Mouse (Mus musculus) urinary bladder, adult 2 months (tissue): Measurements from ENCODE around the gene Gm2431. TPM values are rescaled to one million over a fixed set of nuclear protein-coding genes. Genes with fewer than 3 reads are reported as not detected.
"Not testable (repeated sequence)": the region's sequence is repeated elsewhere in the genome, so short reads cannot be mapped to it uniquely, and the experiment has no call there.

Experiments
- DNase-seq: peaks from one replicate; pipeline ENCODE4 v3.0.0; 2022; ENCODE audit warnings: low spot score
- polyA plus RNA-seq: library from polyadenylated mRNA; depleted of rRNA; stranded (reverse); fragments of >200 nt; gene quantifications from 2 replicates; pipeline ENCODE4 v1.2.3, GENCODE M21; 2012; rRNA removed

Gm2431 gene
- polyA plus RNA-seq, result not detected in 2 replicates

DNA sequence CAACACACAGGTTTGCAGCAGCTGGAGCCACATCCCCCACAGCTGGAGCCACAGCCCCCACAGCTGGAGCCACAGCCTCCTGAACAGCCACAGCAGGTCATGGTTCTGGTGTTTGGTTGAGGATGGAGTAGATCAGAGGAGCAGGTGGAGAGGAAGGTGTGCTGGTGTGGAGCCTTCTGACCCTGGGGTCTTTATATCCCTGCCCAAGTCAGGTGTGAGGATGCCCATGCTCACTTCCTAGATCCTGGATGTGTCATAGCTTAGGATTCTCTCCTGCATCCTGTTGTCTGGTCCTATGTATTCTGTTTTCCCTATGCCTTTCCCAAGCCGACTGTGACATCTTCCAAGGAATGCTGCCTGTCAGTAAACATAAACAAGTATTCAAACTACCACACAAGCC lies at the start of gene Gm2431:
Gene Gm2431, minus strand, starts transcription at position 101 of the 400 bp plus-strand sequence.
- not testable (repeated sequence) for DNase-seq

DNA sequence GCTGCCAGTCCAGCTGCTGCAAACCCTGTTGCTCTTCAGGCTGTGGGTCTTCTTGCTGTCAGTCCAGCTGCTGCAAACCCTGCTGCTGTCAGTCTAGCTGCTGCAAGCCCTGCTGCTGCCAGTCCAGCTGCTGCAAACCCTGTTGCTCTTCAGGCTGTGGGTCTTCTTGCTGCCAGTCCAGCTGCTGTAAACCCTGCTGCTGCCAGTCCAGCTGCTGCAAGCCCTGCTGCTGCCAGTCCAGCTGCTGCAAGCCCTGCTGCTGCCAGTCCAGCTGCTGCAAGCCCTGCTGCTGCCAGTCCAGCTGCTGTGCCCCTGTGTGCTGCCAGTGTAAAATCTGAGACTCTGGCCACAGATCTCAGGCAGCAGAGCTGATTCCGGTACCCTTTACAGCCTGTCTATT lies 45.8 kb upstream of the Gm2431 start:
- DNase-seq, result not testable (repeated sequence)

DNA sequence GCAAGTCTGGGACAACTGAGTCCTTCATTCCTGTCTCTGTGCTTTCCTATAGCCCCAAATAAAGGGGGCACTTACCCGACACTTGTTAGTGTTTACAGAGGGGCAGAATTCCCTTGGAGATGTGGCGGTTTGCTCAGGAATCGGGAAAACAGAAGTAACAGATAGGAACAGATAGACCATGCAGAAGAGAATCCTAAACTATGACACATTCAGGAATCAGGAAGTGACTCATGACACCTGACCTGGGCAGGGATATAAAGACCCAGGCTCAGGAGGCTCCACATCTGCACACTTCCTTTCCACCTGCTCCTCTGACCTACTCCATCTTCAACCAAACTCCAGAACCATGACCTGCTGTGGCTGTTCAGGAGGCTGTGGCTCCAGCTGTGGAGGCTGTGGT lies 45.1 kb upstream of the Gm2431 start, which contains the start of gene Krtap5-4:
Gene Krtap5-4, plus strand, starts transcription at position 301 of the 400 bp plus-strand sequence.
- no peak for DNase-seq

DNA sequence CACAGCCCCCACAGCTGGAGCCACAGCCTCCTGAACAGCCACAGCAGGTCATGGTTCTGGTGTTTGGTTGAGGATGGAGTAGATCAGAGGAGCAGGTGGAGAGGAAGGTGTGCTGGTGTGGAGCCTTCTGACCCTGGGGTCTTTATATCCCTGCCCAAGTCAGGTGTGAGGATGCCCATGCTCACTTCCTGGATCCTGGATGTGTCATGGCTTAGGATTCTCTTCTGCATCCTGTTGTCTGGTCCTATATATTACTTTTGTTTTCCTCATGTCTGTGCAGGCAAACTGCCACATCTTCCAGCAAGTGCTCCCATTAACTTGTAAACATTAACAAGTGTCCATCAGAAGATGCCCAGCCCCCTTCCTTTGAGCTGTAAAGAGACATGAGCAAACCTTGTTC lies 38.9 kb upstream of the Gm2431 start, which contains the start of gene Krtap5-1:
Gene Krtap5-1, minus strand, starts transcription at position 101 of the 400 bp plus-strand sequence.
- DNase-seq, result not testable (repeated sequence)

DNA sequence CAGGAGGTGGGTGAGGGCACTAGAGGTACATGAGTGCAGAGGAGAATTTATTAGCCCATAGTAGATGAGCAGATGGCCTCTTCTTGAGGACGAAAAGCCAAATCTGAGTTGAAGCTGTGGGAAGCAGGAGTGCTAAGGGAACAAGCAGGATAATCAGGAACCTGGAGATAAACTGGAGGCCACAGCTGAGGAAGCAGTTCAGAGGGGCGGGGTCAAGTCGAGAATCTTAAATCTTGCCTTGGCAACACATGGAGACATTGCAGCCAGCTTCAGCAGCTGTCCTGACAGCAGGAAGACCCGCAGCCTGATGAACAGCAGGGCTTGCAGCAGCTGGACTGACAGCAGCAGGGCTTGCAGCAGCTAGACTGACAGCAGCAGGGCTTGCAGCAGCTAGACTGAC lies 38.0 kb upstream of the Gm2431 start:
- DNase-seq, result not testable (repeated sequence)

DNA sequence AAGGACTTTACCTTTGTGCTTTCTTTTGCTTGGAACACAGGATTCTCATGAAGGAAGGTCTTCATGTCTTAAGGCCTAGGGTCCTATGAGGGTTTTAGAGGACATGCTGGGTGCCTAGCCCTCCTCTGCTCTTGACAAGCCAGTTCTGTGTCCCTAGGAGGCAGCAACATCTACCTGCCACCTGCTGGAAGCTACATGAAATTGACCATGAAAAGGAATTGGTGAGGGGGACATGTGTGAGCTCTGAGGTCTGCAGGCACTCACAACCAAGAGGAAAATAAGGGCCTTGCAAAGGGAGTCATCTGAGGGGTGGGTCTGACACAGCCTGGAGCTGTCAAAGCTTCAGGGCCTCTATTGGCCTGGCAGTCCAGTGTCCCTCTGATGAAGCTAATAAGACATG lies 37.3 kb upstream of the Gm2431 start:
- DNase-seq, result no peak

DNA sequence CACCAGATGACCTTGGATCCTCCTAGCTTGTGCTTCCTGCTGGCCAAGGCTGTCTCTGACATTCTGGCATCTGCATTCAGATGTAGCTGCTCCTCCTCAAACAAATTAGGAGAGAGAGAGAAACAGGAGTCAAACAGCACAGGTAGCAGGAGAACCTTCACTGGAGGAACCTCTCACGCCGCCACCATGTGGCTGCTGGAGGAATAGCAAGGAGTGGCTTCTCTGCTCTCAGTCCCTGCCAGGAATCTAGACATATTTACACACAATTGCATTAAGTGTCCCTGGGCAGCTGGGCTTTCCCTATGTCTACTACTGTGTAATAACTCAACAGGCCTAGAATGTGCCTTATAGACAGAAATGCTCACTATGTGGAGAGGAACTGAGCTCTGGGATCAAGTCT lies 35.7 kb upstream of the Gm2431 start:
- DNase-seq, result not testable (repeated sequence)

DNA sequence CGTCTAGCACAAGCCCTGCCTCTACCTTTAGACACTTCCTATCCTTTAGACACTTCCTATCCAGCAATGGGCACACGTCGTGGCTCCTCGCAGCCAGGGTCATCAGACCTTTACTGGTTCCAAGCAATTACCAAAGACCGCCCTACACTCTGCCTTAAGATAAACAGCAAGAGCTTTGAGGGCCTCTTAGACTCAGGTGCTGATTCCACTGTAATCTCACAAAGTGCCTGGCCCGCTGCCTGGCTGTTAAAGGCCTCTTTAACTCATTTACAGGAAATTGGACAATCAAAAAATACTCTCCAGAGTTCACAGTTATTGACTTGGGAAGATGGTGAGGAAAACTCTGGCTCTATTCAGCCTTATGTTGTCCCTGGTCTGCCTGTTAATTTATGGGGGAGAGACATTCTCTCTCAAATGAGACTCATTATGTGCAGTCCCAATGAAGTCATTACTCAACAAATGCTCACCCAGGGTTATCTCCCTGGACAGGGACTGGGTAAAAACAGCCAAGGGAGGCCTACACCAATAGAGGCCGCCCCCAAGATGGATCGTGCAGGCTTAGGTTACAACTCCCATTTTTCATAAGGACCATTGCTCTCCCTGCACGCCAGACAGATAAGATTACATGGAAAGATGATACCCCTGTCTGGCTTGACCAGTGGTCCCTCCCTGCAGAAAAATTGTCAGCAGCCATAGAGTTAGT lies 27.9 kb upstream of the Gm2431 start:
- DNase-seq, result not testable (repeated sequence)

DNA sequence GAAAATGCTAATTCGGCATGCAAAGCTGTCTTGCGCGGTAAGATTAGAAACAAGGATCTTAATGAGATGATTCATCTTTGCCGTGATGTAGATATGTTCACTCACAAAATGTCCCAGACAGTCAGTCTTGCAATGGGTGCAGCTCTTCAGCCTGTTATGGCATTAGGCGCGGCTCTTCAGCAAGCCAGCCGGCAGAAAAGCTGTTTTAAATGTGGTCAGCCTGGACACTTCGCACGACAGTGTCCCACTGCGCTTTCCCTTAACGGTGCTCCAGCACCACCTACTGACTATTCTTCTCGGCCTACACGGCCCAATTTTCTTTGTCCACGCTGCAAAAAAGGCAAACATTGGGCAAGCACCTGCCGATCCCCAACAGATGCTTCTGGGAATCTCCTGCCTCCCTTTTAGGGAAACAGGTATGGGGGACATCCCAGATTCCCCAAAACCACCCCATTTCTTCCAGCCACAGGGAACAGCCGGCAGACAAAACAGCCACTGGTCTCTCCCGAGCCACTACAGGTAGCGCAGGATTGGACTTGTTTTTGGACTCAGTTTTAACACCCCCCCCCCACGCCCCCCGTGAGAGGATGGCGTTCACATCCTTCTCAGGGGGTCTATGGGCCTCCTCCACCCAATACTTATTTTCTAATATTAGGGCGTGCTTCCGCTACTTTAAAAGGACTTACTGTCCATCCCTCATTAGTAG lies 27.1 kb upstream of the Gm2431 start:
- DNase-seq, result peak; percentile 21

DNA sequence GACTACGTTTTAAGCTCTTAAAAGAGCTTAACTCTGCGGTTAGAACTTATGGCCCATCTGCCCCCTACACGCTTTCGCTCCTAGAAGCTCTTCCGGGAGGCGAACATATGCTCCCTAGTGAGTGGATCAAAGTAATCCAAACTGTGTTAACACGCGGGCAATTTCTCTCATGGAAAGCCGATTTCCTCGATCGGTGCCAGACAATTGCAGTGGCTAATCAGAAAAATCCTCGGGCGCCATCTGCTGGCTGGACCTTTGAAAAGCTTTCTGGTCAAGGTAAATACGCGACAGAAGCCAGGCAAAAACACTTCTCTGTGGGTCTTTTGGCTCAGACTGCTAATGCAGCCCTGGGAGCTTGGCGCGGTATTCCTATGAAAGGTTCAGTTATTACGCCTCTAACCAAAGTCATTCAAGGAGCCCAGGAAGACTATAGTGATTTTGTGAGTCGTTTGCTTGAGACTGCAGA lies 26.5 kb upstream of the Gm2431 start:
- DNase-seq, result peak; percentile 77

DNA sequence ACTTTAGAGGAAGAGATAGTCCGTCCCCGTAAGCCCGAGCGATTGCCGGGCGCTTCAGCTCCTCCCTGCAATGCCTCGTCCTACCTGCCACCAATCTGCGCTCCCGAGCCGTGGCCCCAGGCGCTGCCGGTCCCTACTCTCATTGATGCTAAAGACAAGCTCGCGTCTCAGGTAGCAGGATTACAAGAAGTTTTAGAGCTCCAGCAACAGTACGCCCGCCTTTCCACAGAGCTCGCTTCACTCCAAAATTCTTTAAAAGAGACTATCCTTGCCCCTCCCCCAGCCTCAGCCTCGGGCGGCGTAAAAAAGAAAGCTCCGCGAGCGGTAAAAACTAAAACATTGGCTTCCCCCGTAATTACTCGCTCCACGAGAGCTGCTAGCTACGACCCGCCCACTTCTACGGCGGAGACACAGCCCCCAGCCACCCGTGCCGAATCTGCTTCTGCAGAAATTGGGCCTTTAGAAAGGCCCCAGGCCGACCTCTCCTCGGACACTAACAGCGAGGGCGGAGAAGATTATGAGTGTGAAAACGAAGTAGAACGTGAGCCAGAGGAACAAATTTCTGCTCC lies 26.0 kb upstream of the Gm2431 start:
- peak; percentile 46 for DNase-seq

DNA sequence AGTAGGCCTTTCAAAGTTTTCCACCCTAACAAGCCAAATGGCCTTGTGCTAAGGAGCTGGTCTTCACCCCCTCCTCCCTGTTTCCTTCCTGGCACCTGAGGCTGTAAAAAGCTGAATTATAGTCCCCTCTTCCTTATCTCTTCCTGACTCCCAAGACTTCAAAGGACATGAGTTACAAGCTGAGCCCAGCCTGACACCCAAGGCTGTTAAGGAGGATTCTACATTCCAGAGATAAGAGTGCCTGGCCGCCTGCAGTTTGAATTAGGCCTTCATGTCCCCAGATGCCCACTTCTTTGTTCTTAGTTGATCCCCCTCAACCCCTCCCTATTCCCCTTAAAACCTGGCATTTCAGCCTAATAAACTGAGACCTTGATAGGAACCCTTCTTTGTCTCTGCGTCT lies 24.7 kb upstream of the Gm2431 start:
- DNase-seq, result not testable (repeated sequence)

DNA sequence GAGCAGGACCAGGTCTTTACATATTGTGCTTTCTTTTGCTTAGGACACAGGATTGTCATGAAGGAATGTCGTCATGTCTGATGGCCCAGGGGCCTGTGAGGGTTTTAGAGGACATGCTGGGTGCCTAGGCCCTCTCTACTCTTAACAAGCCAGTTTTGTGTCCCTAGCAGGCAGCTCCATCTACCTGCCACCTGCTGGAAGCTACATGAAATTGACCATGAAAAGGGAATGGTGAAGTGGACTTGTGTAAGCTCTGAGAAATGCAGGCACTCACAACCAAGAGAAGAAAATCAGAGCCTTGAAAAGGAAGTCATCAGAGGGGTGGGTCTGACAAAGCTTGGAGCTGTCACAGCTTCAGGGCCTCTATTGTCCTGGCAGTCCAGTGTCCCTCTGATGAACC lies 21.1 kb upstream of the Gm2431 start:
- DNase-seq, result not testable (repeated sequence)

DNA sequence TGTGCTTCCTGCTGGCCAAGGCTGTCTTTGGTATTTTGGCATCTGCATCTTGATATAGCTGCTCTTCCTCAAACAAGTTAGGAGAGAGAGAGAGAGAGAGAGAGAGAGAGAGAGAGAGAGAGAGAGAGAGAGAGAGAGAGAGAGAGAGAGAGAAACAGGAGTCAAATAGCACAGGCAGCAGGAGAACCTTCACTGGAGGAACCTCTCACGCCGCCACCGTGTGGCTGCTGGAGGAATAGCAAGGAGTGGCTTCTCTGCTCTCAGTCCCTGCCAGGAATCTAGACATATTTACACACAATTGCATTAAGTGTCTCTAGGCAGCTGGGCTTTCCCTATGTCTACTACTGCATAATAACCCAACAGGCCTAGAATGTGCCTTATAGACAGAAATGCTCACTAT lies 20.0 kb upstream of the Gm2431 start:
- peak; percentile 38 for DNase-seq

DNA sequence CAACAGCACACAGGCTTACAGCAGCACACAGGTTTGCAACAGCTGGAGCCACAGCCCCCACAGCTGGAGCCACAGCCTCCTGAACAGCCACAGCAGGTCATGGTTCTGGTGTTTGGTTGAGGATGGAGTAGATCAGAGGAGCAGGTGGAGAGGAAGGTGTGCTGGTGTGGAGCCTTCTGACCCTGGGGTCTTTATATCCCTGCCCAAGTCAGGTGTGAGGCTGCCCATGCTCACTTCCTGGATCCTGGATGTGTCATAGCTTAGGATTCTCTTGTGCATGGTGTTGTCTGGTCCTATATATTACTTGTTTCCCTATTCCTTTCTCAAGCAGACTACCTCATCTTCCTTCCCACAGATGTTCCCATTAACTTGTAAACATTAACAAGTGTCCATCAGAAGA lies 16.1 kb upstream of the Gm2431 start, which contains the start of gene Gm4559:
Gene Gm4559, minus strand, starts transcription at position 101 of the 400 bp plus-strand sequence.
- DNase-seq, result not testable (repeated sequence)

DNA sequence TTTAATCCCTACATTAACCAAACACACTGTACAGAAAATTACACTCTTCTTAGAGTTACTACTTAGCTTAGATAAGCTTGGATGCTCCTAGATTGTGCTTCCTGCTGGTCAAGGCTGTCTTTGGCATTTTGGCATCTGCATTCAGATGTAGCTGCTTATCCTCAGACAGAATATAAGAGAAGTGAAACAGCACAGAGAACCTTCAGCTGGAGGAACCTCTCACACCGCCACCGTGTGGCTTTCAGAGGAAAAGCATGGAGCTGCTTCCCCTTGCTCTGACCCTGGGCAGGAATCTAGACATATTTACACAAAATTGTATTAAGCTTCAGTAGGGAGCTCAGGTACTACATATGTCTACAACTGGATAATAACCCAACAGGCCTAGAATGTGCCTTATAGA lies 2.6 kb downstream of the Gm2431 start:
- DNase-seq, result no peak

DNA sequence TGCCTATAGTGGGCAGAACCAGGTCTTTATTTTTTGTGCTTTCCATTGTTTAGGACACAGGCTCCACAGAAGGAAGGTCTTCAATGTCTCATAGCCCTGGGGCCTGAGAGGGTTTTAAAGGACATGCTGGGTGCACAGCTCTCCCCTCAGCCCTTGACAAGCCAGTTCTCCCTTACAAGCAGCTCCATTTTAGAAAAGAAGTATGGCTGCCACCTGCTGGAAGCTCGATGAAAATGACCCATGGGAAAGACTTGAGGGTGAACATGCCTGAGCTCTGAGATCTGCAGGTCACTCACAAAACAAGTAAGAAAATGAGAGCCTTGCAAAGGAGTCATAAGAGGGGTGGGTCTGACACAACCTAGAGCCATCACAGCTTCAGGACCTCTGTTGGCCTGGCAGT lies 8.3 kb downstream of the Gm2431 start:
- DNase-seq, result no peak

DNA sequence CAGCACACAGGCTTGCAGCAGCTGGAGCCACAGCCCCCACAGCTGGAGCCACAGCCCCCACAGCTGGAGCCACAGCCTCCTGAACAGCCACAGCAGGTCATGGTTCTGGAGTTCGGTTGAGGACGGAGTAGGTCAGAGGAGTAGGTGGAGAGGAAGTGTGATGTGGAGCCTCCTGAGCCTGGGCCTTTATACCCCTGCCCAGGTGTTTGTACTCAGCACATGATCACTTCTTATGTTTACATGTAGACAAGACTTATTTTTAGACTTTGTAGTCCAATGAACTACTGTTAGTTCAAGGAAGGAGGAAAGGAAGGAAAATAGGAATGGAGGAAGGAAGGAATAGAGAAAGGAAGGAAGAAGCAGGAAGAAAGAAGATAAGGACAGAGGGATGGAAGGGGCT lies 17.2 kb downstream of the Gm2431 start, which contains the start of gene Gm40460:
Gene Gm40460, minus strand, starts transcription at position 101 of the 400 bp plus-strand sequence.
- no peak for DNase-seq

DNA sequence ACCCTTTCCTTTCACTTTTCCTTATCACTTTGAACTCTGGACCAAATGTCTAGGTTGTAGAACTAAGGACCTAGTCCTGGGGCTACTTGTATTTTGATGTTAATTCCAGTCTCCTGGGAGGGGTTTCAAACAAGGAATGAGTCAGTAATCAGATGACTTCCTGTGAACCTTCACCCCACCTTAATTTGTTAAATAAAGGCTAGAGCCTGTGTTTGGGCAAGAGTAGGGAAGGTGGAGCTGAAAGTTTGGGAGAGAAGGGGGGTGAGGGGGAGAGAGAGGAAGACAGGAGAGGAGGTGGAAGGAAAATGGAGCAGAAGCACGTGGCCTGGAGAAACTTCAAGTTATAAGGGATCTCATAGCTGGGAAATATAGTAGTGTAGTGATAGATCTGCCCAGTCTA lies 26.6 kb downstream of the Gm2431 start:
- no peak for DNase-seq

DNA sequence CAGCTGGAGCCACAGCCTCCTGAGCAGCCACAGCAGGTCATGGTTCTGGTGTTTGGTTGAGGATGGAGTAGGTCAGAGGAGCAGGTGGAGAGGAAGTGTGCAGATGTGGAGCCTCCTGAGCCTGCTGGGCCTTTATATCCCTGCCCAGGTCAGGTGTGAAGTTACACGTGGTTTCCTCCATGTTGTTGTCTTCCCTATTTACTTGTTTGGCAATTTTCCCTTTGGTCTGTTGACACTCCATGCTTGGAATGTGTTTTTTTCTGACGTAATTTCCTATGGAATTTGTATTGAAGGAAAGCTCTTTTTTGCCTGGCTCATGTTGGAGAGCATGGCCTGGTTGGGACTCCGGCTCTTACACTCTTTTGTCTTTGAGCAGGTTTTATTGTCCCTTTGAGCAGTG lies 28.3 kb downstream of the Gm2431 start, which contains the start of gene Krtap5-5:
Gene Krtap5-5, minus strand, starts transcription at position 101 of the 400 bp plus-strand sequence.
- not testable (repeated sequence) for DNase-seq

DNA sequence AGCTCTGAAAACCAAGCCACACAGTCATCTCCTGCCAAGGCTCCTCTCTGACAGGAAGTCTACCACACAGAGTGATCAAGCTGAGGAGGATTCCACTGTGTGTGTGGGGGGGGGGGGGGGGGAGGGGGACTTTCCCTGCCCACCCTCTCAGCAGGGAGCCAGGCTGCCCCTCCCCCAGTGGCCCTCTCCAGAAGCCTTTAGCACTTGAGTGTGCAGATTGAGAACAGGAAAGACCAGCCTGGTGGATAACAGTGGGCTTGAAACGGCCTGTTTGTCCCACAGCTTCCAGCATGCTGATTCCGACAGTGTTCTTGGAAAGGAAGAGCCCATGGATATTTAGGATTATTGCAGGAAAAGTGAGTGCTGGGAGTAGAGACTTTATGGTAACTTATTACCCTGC lies 33.6 kb downstream of the Gm2431 start:
- DNase-seq, result no peak

DNA sequence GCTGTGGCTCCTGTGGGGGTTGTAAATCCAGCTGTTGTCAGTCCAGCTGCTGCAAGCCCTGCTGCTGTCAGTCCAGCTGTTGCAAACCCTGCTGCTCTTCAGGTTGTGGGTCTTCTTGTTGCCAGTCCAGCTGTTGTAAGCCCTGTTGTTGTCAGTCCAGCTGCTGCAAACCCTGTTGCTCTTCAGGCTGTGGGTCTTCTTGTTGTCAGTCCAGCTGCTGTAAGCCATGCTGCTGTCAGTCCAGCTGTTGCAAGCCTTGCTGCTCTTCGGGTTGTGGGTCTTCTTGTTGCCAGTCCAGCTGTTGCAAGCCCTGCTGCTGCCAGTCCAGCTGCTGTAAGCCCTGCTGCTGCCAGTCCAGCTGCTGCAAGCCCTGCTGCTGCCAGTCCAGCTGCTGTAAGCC lies 46.0 kb downstream of the Gm2431 start:
- DNase-seq, result not testable (repeated sequence)
